Comparison of ENCODE assay signal across 11 mouse cellular contexts in genomic region chr7:28269355-28269754, GRCm38 (mm10). TPM values are rescaled to one million over a fixed set of nuclear protein-coding genes. Genes with fewer than 3 reads are reported as not detected.
A peak's percentile ranks its signal among the peaks of the same experiment; 100 is the strongest.
DNase-seq lines count a peak whose midpoint lies in the region; ATAC-seq lines count a peak whose summit lies in the region.
"Had no signal": no experiment of that assay in that cellular context is flagged by ENCODE, and none has a peak within 500 bp of the region (broad histone marks: within the 10 kb centered on the region; RNA-seq: fewer than 3 reads in every experiment).

No protein-coding gene starts in this region.

- peak overlapping the region; percentile 86; the same call in 1 of the 2 replicates for H3K4me2 ChIP-seq in hindbrain, embryonic 13.5 days
- H3K4me2 ChIP-seq in neural tube, embryonic 13.5 days, result peak overlapping the region; percentile 87

- intact Hi-C loops in left cerebral cortex, postnatal 4 days (cut with DNase I), result no loop called here
- intact Hi-C loops in left cerebral cortex, postnatal 36 days (cut with DNase I), result loop anchor here (5.0 to 10.0 kb wide), 2 partner anchors 55 to 102 kb away; partner anchors contain the start of gene Fbl

- peaks cover 18% of the 10 kb centered on the region for H3K4me1 ChIP-seq in hindbrain, embryonic 13.5 days (replicated peaks)
- H3K4me1 ChIP-seq in neural tube, embryonic 13.5 days (replicated peaks), result peaks cover 17% of the 10 kb centered on the region

- H3K27ac ChIP-seq in hindbrain, embryonic 13.5 days, result no peak overlapping the region
- H3K27ac ChIP-seq in neural tube, embryonic 13.5 days (replicated peaks), result no peak overlapping the region

- 94% methylated on average over 12 of the region's 12 CpGs for WGBS in hindbrain, embryonic 13.5 days
- WGBS in neural tube, embryonic 13.5 days, result 92% methylated on average over 12 of the region's 12 CpGs

- no peaks in the 10 kb centered on the region for H3K9me3 ChIP-seq in hindbrain, embryonic 13.5 days
- no peaks in the 10 kb centered on the region for H3K9me3 ChIP-seq in neural tube, embryonic 13.5 days

- H3K27me3 ChIP-seq in hindbrain, embryonic 13.5 days, result 0 out of 2 replicates have a peak, but pooled peaks cover 5% of the 10 kb centered on the region
- no peaks in the 10 kb centered on the region for H3K27me3 ChIP-seq in neural tube, embryonic 13.5 days

- peak overlapping the region; percentile 99 for H3K4me3 ChIP-seq in hindbrain, embryonic 13.5 days
- peak overlapping the region; percentile 86; the same call in 1 of the 2 replicates for H3K4me3 ChIP-seq in neural tube, embryonic 13.5 days

- no peak for ATAC-seq in hindbrain, embryonic 13.5 days (ENCODE audit: low FRiP score)
- ATAC-seq in neural tube, embryonic 13.5 days (ENCODE audit: low read depth), result no peak
- ATAC-seq: inflammation-experienced regulatory T-cells, adult 6 months had no signal

- peaks cover 37% of the 10 kb centered on the region for H3K36me3 ChIP-seq in hindbrain, embryonic 13.5 days
- H3K36me3 ChIP-seq in neural tube, embryonic 13.5 days, result peaks cover 34% of the 10 kb centered on the region

- DNase-seq in left cerebral cortex, postnatal 4 days, result peak; percentile 18
- DNase-seq in left cerebral cortex, postnatal 36 days (ENCODE audit: low spot score in 2 of 2), result no peak
- DNase-seq in R1 (ENCODE audit: low read depth, low spot score), result peak; percentile 81
- no peak for DNase-seq in cerebellum, adult 18-20 months
- DNase-seq in adrenal gland, postnatal 36 days, result no peak
- no peak for DNase-seq in ovary, postnatal 14 days (ENCODE audit: low spot score)
- DNase-seq: cerebellum, adult 9-10 months had no signal

- H3K9ac ChIP-seq in hindbrain, embryonic 13.5 days, result no peak overlapping the region
- no peak overlapping the region for H3K9ac ChIP-seq in neural tube, embryonic 13.5 days

RNA-seq across cellular contexts. Expression of gene Eid2, which starts 1.7 kb away (rescaled TPM):
- total RNA-seq in left cerebral cortex, postnatal 4 days (2021), result 10 to 100 TPM; 73.3 to 78.0 TPM
- total RNA-seq in left cerebral cortex, postnatal 36 days (2021), result 10 to 100 TPM; 59.9 to 66.6 TPM
- 4.3 and 4.6 TPM in 2 replicates for polyA plus RNA-seq in hindbrain, embryonic 13.5 days (2015; fragmentation: Nextera tagmentation; extraction: Ambion mirVana)
- polyA plus RNA-seq in neural tube, embryonic 13.5 days (2015; fragmentation: Nextera tagmentation; extraction: Ambion mirVana), result 7.0 and 13.5 TPM in 2 replicates
- total RNA-seq in adrenal gland, postnatal 36 days (2021), result 10 to 100 TPM; 25.2 to 51.2 TPM

RNA-seq across cellular contexts. Expression of gene Eid2b, which starts 8.2 kb away (rescaled TPM):
- 10 to 100 TPM; 44.2 to 46.9 TPM for total RNA-seq in left cerebral cortex, postnatal 4 days (2021)
- total RNA-seq in left cerebral cortex, postnatal 36 days (2021), result 10 to 100 TPM; 33.3 to 37.8 TPM
- 36.0 and 36.9 TPM in 2 replicates for polyA plus RNA-seq in hindbrain, embryonic 13.5 days (2015; fragmentation: Nextera tagmentation; extraction: Ambion mirVana)
- 37.2 and 38.2 TPM in 2 replicates for polyA plus RNA-seq in neural tube, embryonic 13.5 days (2015; fragmentation: Nextera tagmentation; extraction: Ambion mirVana)
- 10 to 100 TPM; 13.7 to 18.4 TPM for total RNA-seq in adrenal gland, postnatal 36 days (2021)

RNA-seq across cellular contexts. Expression of gene Selenov, which starts 21.6 kb away (rescaled TPM):
- 1 to 10 TPM; 1.1 to 1.3 TPM for total RNA-seq in left cerebral cortex, postnatal 4 days (2021)
- under 1 TPM; 0.43 to 0.44 TPM for total RNA-seq in left cerebral cortex, postnatal 36 days (2021)
- 0.74 and 1.2 TPM in 2 replicates for polyA plus RNA-seq in hindbrain, embryonic 13.5 days (2015; fragmentation: Nextera tagmentation; extraction: Ambion mirVana)
- 0.50 and 0.69 TPM in 2 replicates for polyA plus RNA-seq in neural tube, embryonic 13.5 days (2015; fragmentation: Nextera tagmentation; extraction: Ambion mirVana)
- total RNA-seq in adrenal gland, postnatal 36 days (2021), result 1 to 10 TPM in 1 of 2 experiments, not detected in 1; 1.1 TPM
- total RNA-seq: liver, adult 2 months had no signal
- polyA plus RNA-seq: inflammation-experienced regulatory T-cells, adult 6 months; liver, adult 2 months had no signal

RNA-seq across cellular contexts. Expression of gene Dll3, which starts 32.7 kb away (rescaled TPM):
- 1 to 10 TPM; 6.9 to 8.1 TPM for total RNA-seq in left cerebral cortex, postnatal 4 days (2021)
- total RNA-seq in left cerebral cortex, postnatal 36 days (2021), result 1 to 10 TPM; 1.4 to 1.8 TPM
- 22.2 and 24.5 TPM in 2 replicates for polyA plus RNA-seq in hindbrain, embryonic 13.5 days (2015; fragmentation: Nextera tagmentation; extraction: Ambion mirVana)
- 31.1 and 31.6 TPM in 2 replicates for polyA plus RNA-seq in neural tube, embryonic 13.5 days (2015; fragmentation: Nextera tagmentation; extraction: Ambion mirVana)
- total RNA-seq in adrenal gland, postnatal 36 days (2021), result under 1 TPM in 1 of 2 experiments, not detected in 1; 0.89 TPM
- total RNA-seq: liver, adult 2 months had no signal
- polyA plus RNA-seq: inflammation-experienced regulatory T-cells, adult 6 months; liver, adult 2 months had no signal

RNA-seq across cellular contexts. Expression of gene Timm50, which starts 42.5 kb away (rescaled TPM):
- 10 to 100 TPM; 59.7 to 66.7 TPM for total RNA-seq in left cerebral cortex, postnatal 4 days (2021)
- 10 to 100 TPM; 44.1 to 46.3 TPM for total RNA-seq in left cerebral cortex, postnatal 36 days (2021)
- polyA plus RNA-seq in hindbrain, embryonic 13.5 days (2015; fragmentation: Nextera tagmentation; extraction: Ambion mirVana), result 134 and 136 TPM in 2 replicates
- polyA plus RNA-seq in neural tube, embryonic 13.5 days (2015; fragmentation: Nextera tagmentation; extraction: Ambion mirVana), result 125 and 131 TPM in 2 replicates
- 100 to 1,000 TPM in 1 of 2 experiments, 10 to 100 TPM in 1; 84.0 to 102 TPM for total RNA-seq in adrenal gland, postnatal 36 days (2021)

Comparison
In these comparisons a context has a peak if more than half of its experiments do, and no peak if none do; other contexts are left out.
1. DNase-seq: peak in left cerebral cortex, postnatal 4 days (single experiment) and R1 (single experiment); none in left cerebral cortex, postnatal 36 days (0 of 2), cerebellum, adult 18-20 months (0 of 2), adrenal gland, postnatal 36 days (0 of 2) and ovary, postnatal 14 days (single experiment).